Mouse (Mus musculus): ENCODE results near the gene Mpst.

DNA sequence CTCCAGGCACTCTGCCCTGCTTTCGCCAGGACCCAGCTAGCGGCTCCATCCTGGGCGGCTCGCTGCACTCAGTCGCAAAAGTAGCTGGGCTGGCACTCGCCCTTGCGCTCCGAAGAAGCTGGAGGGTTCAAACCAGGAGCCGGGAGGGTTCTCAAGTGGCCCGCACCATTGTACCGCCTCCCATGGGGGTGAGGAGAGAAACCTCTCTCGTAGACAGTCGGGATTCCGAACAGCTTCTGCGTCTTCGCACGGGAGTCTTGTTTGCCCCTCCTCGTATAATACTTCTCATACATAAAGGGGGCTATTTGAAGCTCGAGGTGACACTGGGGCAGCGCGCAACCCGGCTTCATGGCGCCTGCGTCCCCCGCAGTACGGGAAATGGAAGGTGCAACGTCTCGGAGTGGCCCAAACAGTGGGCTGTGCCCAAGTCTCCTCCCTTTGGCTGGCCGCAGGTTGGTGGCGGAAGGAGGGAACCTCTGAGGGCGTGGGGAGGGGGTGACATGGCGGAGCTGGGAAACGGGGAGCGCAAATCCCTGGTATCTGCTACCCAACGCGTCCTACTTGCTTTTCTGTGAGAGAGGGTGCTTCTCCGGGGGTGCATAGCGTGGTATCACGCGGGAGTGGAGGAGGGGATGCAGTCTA lies at the start of gene Mpst:
- TF ChIP-seq CTCF (IDR thresholded peaks at IDR 0.05; ENCODE audit: extremely low read depth, insufficient read depth, low read length), result no peak
- TF ChIP-seq POLR2A (IDR thresholded peaks at IDR 0.05; ENCODE audit: extremely low read depth, insufficient read depth, low read length), result peak; percentile 86
